Mouse (Mus musculus): ENCODE data around the gene Mrpl50. TPM values are rescaled to one million over a fixed set of nuclear protein-coding genes. Genes with fewer than 3 reads are reported as not detected.
"Not testable (repeated sequence)": the region's sequence is repeated elsewhere in the genome, so short reads cannot be mapped to it uniquely, and the experiment has no call there.

Gene Mrpl50
- 45.5 and 50.0 TPM in 2 replicates for total RNA-seq (2021)
- long read RNA-seq, experiment 1, transcript Mrpl50-201 (2 exons, 2,114 nt) = major isoform, 126 of 130 reads
- long read RNA-seq, experiment 1, partial matches to known transcripts = 0 of 130 reads
- long read RNA-seq, experiment 1, other reads (novel, unspliced or antisense) = 4 of 130 reads
- long read RNA-seq, experiment 2, transcript Mrpl50-201 (2 exons, 2,114 nt) = major isoform, 130 of 137 reads
- long read RNA-seq, experiment 2, partial matches to known transcripts = 4 of 137 reads
- long read RNA-seq, experiment 2, other reads (novel, unspliced or antisense) = 3 of 137 reads

GRCm38 (mm10) chr4:49520572-49521340 lies at the start of gene Mrpl50, which contains the start of gene Zfp189:
Gene Mrpl50, minus strand, starts transcription at chr4:49521093.
Gene Zfp189, plus strand, starts transcription at chr4:49521176.
- DNase-seq = peak; percentile 95

DNA sequence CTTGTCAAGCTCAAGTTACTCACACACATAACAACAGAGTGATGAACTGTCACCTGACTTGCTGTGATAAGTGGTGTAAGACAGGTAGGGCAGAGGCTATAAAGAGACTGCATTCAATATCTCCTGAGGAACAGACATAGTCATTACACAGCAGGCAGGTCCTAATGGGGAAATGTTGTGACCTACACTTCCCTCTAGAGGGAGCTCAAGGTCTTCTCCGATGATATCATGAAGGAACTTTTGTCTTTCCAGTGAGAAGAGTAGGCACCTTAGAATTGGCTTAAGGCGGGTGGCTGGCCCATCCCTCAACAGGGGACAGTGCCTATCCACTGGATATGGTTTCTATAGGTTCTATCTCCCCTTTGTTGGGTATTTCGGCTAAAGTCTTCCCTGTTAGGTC lies 46.7 kb upstream of the Mrpl50 start:
- peak; percentile 62 for DNase-seq

DNA sequence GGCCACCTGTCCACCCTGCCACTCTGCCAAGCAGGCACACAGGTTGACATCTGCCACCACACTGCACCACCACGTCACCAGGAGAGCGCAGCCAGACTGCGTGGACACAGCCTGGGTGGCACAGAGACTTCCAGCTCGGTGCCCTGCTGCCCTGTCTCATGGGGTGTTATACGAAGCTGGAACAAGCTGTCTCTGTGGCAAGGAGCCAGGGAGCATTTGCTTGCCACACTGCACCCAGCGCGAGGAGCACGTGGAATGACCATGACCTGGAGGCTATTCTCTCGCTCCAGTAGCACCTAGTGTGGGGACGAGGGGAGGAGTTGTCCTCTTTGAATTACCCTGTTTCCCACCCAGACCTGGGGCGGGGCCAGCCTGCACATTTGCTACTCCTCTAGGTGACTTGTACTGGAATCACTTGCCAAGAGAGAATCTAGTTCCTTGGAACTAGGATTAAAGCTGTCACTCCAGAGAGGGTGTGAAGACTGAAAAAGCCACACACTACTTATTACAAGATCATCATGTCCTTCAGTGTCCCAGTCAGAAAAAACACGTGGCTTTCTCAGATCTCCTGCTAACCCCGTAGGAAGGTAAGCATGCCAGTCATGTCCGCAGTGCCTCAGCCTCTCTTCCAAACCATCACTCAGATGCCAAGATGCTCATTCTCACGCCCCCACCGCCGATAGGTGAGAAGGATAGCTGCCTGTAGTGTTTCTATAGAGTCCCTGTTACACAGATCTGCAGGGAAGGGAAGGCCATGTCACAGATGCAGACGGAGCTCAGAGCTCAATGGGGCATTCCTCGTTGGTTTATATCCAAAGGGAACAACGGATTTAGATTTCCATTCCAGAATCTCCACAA lies 39.3 kb upstream of the Mrpl50 start:
- peak; percentile 81 for DNase-seq

GRCm38 (mm10) chr4:49558181-49558580 lies 37.3 kb upstream of the Mrpl50 start:
- DNase-seq = no peak

DNA sequence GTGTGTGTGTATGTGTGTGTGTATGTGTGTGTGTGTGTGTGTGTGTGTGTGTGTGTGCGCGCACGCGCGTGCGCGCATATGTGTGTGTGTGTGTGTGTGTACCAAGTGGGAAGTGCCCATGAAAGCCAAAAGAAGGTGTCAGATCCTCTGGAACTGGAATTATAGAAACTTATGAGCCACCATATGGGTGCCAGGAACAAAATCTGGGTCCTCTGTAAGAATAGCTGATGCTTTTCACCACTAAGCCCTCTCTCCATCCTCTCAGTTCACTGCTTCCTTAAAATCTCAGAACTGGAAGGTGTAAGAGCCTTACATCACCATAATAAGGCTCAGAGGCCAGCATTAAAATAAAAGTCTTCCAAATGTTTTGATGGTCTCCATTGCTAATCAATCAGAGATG lies 36.5 kb upstream of the Mrpl50 start:
- no peak for DNase-seq

- no peak for DNase-seq
Observed at GRCm38 (mm10) chr4:49553380-49553779, 32.5 kb upstream of the Mrpl50 start.

DNA sequence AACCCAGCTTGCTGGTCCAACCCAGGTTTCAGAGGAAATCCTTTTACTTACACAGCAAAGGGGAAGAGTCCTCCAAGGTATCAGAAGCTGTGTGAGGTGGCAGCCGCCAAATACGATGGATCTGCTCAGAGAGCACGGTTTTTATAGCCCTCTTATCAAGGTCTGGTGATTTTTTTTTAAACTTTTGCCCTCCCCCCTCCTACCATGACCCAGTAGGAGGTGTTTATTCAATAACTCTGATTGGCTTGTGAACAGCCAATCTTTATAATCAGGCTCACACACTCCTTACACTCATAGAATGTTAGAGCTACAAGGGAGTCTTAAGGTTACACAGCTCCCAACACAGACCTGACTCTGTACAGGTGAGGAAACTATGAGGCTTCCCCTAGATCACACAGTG lies 28.5 kb upstream of the Mrpl50 start, which contains the start of gene Aldob:
TSS of gene Aldob (minus strand) at position 164 of the 400 bp plus-strand sequence.
- no peak for DNase-seq

DNA sequence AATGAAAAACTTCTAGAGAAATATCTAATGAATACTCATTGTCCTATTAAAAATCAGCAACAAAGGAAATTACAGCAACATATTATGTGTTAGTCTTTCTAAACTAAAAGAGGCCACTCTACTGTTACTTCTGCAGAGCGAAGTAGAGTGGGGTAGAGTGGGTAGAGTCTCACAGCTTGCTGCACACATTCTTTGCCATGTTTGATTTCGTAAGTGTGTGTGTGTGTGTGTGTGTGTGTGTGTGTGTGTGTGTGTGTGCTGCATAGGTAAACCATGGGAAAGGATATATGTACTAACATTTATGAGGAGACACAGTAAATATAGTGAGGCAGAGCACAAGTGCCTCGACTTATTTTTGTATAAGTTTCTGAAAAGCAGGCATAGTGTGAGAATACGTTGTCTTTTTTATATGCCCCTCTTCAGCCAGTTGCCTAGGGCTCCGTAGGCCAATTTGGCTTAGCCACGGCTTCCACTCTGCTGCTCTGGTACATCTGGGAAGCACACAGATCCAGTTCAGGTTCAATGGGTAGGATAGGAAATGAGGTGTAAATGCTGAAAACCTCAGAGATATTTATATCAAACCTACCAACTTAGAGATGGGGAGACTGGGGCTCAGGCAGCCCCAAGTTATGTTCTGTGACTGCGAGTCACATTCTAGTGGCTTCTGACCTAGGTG lies 26.8 kb upstream of the Mrpl50 start:
- no peak for DNase-seq

GRCm38 (mm10) chr4:49546873-49547543 lies 26.1 kb upstream of the Mrpl50 start:
- no peak for DNase-seq

- no peak for DNase-seq
Observed at GRCm38 (mm10) chr4:49546026-49546425, 25.1 kb upstream of the Mrpl50 start.

DNA sequence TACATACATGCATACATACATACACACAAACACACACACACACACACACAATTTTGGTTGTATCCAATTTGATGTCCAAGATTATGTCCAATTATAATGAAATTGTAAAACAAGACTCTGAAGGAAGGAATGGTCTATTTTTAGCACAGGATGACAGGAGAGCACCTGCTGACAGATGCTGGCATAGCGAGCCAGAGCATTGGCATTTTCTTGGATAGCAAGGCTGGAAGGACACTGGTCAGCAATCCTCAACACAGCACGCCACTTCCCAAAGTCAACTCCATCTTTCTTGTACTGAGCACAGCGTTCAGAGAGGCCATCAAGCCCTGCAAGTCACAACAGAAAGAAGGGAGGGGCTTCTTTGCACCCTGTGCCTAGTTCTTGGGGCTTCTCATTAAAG lies 20.1 kb upstream of the Mrpl50 start:
- DNase-seq = no peak

GRCm38 (mm10) chr4:49539665-49540064 lies 18.8 kb upstream of the Mrpl50 start:
- DNase-seq = peak; percentile 22

DNA sequence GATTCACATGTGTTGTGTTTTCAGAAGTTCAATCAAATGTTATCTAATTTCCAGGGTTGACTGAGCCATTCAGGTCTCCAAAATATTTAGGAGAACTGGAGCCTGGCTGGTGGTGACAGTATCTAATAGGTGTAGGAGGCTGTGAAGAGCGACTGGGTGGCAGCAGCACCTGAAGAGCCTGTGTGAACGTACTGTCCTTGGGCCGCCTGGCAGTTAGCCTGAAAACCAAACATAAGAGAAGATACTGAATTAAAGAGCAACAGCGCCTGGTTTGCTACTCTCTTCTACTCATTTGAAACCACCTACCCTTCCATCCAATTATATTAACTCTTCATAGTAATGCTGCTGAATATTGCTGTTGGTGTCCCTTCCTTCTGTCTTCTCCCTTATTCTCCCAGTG lies 15.8 kb upstream of the Mrpl50 start:
- DNase-seq = no peak

DNA sequence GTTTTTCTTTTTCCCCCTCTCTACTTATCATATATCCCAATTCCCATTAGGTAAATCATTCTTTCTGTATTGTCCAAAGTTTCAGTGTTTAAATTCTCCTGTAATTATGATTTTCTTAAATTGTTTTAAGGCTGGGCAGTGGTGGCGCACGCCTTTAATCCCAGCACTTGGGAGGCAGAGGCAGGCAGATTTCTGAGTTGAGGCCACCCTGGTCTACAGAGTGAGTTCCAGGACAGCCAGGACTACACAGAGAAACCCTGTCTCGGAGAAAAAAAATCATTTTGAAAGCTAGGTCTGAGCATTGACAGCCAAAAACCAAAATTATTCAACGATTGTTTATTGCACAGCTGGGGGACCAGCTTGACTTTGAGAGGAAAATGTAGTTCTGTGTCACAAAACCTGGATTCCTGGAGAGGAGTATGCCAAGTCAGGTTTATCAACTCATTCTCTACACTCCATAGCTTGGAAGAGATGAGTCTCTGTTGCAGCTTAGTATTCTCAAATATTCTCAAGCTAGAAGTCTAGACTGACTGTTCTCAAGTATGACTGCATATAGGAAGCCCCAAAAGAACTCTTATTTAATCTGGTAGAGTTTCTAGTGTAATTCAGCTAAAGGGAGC lies 14.9 kb upstream of the Mrpl50 start:
- DNase-seq = no peak

DNA sequence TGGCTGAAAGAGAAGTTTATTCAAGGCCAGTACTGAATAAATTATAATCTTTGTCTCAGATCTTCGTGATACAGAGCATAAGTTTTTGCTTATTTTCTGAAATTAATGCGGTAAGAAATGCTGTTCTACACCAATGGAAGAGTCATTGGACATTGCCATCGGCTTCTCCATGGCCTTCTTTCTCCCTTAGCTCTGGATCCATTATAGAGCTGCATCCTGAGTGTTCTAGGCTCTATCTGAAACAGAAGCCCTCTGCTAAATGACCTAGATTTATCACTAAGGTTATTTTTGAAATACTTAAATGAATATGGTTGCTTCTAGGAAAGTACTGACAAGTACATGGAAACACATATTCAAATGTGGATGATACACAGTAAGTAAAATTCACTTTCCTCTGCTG lies 14.1 kb upstream of the Mrpl50 start:
- DNase-seq = no peak

DNA sequence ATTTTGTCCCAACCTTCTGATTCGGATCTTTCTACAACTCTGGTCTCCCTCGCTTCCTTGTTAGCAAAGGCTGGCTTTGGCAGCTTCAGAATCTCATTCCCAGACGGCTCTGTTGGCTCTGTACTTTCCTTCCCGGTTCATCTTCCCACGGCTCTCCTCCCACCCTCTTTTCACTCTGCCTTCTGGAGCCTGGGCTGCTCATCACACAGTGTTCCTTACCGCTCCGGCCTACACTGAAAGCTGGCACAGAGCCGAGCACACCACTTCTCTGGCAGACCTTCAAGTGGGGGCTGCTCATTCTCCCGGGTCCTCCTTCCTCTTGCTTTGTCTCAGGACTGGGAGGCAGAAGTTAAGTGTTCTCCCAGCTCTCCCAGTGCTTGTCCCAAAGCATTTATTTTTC lies 1.7 kb upstream of the Mrpl50 start:
- DNase-seq = no peak

GRCm38 (mm10) chr4:49521346-49521745 lies 453 bp upstream of the Mrpl50 start:
- DNase-seq = no peak

- no peak for DNase-seq
Observed at GRCm38 (mm10) chr4:49519476-49519875, 1.4 kb downstream of the Mrpl50 start.

DNA sequence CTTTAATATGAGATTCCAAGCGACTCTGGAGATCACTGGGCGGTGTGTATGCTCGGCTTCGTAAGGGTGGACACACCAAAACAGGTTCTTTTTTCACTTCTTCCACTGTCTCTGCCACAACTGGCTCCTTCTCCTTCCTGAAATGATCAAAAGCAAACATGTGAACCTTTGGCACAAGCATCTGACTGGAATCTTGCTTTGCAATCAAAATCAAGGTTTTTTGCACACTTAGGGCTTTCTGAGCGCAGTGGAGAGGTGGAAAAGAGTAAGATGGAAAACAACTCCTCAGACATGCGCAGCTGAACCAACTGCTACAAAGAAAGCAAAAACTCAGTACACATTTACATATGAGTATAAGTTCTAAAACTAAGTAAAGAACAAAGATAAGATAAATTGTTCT lies 6.5 kb downstream of the Mrpl50 start:
- DNase-seq = no peak

DNA sequence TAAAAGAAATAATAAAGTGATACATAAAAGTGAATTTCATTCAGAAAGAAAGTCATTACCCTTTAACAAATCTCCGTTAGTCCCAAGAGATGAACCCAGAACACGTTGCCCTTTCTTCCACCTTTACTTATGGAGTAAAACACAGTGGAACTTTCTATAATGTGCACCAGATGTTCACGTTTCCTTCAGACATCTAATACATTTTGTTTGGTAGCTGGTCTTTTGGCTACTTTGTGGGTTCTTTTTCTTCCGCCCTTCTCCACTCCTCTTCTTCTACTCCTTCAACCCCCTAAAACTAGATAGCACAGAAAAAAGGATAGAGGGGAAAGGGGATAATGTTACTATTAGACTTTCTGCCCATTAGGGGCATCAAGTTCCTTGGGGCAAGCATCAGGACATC lies 8.3 kb downstream of the Mrpl50 start:
- no peak for DNase-seq

GRCm38 (mm10) chr4:49510236-49510835 lies 10.6 kb downstream of the Mrpl50 start:
- DNase-seq = not testable (repeated sequence)
